Mouse (Mus musculus) ZHBTc4 (cell line): ENCODE results near the gene Iqgap2.

Experiments
- DNase-seq: peaks from one replicate; pipeline ENCODE4 v3.0.0-alpha.2; 2011; ENCODE audit warnings: low read depth, low spot score

The Iqgap2 gene

GRCm38 (mm10) chr13:95829431-95830171 is 62.1 kb downstream of the Iqgap2 start:
- DNase-seq = peak; percentile 48

- DNase-seq = no peak
Observed at GRCm38 (mm10) chr13:95828616-95829015, 63.1 kb downstream of the Iqgap2 start.

GRCm38 (mm10) chr13:95826178-95826577 is 65.5 kb downstream of the Iqgap2 start:
- DNase-seq = no peak

- DNase-seq = peak; percentile 32
Observed at GRCm38 (mm10) chr13:95822918-95823317, 68.8 kb downstream of the Iqgap2 start.

- peak; percentile 12 for DNase-seq
Observed at GRCm38 (mm10) chr13:95820071-95820470, 71.7 kb downstream of the Iqgap2 start.

GRCm38 (mm10) chr13:95818941-95819340 is 72.8 kb downstream of the Iqgap2 start:
- no peak for DNase-seq

GRCm38 (mm10) chr13:95813643-95814042 is 78.1 kb downstream of the Iqgap2 start:
- DNase-seq = no peak

GRCm38 (mm10) chr13:95810796-95811195 is 80.9 kb downstream of the Iqgap2 start:
- no peak for DNase-seq

- DNase-seq = peak; percentile 73
Observed at GRCm38 (mm10) chr13:95807106-95807750, 84.5 kb downstream of the Iqgap2 start.

- peak; percentile 84 for DNase-seq
Observed at GRCm38 (mm10) chr13:95805469-95806166, 86.1 kb downstream of the Iqgap2 start.

GRCm38 (mm10) chr13:95804113-95804512 is 87.6 kb downstream of the Iqgap2 start:
- no peak for DNase-seq

GRCm38 (mm10) chr13:95800925-95801324 is 90.8 kb downstream of the Iqgap2 start:
- no peak for DNase-seq

GRCm38 (mm10) chr13:95799322-95799721 is 92.4 kb downstream of the Iqgap2 start:
- DNase-seq = no peak

GRCm38 (mm10) chr13:95798721-95799120 is 93.0 kb downstream of the Iqgap2 start:
- DNase-seq = no peak

GRCm38 (mm10) chr13:95797530-95797929 is 94.2 kb downstream of the Iqgap2 start:
- no peak for DNase-seq

- no peak for DNase-seq
Observed at GRCm38 (mm10) chr13:95794346-95794745, 97.4 kb downstream of the Iqgap2 start.

GRCm38 (mm10) chr13:95790883-95791282 is 100.8 kb downstream of the Iqgap2 start:
- no peak for DNase-seq

GRCm38 (mm10) chr13:95788631-95789376 is 102.9 kb downstream of the Iqgap2 start:
- DNase-seq = no peak

- no peak for DNase-seq
Observed at GRCm38 (mm10) chr13:95782969-95783332, 108.8 kb downstream of the Iqgap2 start.

- no peak for DNase-seq
Observed at GRCm38 (mm10) chr13:95782311-95782968, 109.3 kb downstream of the Iqgap2 start.

- no peak for DNase-seq
Observed at GRCm38 (mm10) chr13:95780038-95780437, 111.7 kb downstream of the Iqgap2 start.
